Mouse (Mus musculus): ENCODE results near the gene Gm10330.
"Not testable (repeated sequence)": the region's sequence is repeated elsewhere in the genome, so short reads cannot be mapped to it uniquely, and the experiment has no call there.

Gm10330 gene

DNA sequence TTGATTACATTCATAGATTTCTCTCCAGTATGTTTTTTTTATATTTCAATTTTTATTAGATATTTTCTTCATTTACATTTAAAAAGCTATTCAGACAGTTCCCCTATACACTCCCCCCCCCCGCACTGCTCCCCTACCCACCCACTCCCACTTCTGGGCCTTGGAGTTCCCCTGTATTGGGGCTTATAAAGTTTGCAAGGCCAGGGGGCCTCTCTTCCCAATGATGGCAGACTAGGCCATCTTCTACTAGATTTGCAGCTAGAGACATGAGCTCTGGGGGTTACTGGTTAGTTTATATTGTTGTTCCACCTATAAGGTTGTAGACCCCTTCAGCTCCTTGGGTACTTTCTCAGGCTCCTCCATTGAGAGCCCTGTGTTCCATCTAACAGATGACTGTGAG, at the start of gene Gm10330:
Gene Gm10330, minus strand, starts transcription at position 101 of the 400 bp plus-strand sequence.
- DNase-seq (ENCODE audit: low spot score in 2 of 2): not testable (repeated sequence)

DNA sequence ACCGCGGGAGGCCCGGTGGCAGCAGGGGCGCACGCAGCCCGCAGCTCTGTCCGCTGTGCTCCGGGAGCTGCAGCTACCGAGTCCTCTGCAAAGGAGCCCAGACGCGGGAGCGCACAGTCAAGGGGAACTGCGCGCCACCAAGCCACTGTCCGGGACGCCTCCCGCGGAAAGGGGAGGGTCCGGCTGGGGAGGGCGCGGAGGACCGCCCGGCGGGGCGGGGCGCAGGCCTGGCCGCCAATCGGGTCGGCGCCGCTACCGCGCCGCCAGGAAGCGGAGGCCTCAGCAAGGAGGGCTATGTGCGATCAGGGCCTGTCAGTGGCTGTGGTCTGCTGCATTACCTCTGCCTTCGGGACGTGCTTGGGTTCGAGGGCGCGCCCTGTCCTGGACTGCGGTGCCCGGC, 20.7 kb upstream of the Gm10330 start:
- not testable (repeated sequence) for DNase-seq (ENCODE audit: low spot score in 2 of 2)

DNA sequence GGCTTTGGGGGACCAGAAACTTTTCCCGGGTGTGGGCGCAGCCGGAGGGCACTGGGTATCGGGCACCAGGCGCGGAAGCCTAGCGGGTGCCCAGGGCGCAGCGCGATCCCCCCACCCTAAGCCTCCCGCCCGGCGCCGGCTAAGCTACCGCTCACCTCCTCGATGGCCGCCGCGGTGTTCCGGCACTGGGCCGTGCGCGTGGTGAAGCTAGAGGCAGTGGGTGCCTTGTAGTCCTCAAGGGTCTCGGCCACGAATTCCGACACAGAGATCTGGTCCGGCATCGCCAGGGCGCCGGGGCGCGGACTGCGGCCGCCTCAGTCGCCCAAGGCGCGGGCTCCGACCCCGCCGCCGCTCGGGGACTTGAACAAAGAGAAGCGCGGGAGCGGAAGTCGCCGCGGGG, 20.3 kb upstream of the Gm10330 start:
- DNase-seq (ENCODE audit: low spot score in 2 of 2): peak in 1 of 2 experiments; percentile 58
